Mouse (Mus musculus): ENCODE data around the gene 1110002E22Rik. TPM values are rescaled to one million over a fixed set of nuclear protein-coding genes. Genes with fewer than 3 reads are reported as not detected.

The 1110002E22Rik gene
- polyA plus RNA-seq, 1 experiment from 2014 or later: 2.3 TPM

DNA sequence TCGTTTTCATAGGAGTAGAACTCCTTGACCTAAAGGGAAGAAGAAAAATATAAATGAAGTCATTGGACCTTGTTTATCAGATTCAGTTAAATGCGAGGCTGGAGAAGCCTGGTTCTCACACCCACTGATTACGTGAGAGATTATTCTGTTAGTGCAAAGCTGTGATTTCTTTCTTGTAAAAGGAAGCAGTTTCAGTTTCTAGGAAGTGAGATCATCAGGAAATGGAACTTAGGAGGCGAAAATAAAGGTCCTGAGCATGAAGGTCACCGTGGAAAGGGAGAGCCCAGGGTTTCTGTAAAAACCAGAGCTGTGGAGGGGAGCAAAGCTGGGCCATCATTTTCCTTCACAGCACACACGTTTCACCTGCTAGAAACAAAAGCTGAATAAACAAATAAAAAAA lies 53.5 kb downstream of the 1110002E22Rik start:
- no peaks in the 10 kb centered on the region for H3K27me3 ChIP-seq
- no peak overlapping the region for H3K9ac ChIP-seq
- no peak overlapping the region for H3K4me2 ChIP-seq (replicated peaks)
- no peak overlapping the region for H3K4me3 ChIP-seq
- peaks cover 4% of the 10 kb centered on the region; the same call in 1 of the 2 replicates for H3K4me1 ChIP-seq
- no peaks in the 10 kb centered on the region for H3K36me3 ChIP-seq
- ATAC-seq (ENCODE audit: low FRiP score, low read depth): no peak
- no peaks in the 10 kb centered on the region for H3K9me3 ChIP-seq
- WGBS: 71% methylated on average over 6 of the region's 6 CpGs
- no peak overlapping the region for H3K27ac ChIP-seq

DNA sequence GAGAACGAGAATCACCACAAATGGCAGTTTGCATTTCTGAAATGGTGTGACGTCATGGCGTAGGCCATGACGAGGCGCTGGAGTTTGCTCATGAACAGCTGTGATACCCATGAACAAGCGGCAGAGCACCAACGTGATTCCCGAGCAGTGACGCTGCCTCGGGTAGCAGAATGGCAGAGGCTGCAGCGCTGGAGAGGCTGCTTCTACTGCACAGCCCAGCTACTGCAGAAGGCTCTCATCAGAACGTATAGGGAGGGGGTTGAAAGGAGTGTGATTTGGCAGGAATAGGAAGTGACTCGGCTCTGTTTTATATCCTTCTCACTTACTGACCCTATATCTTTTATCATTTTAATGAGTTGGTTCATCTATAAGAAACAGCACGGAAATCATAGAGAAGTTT lies 54.0 kb downstream of the 1110002E22Rik start:
- Histone ChIP-seq H3K4me3 (no peak overlapping the region), H3K9ac (no peak overlapping the region), H3K4me2 (replicated peaks) (no peak overlapping the region), H3K27ac (no peak overlapping the region), H3K9me3 (no peaks in the 10 kb centered on the region), H3K4me1 (peaks cover 4% of the 10 kb centered on the region; the same call in 1 of the 2 replicates), H3K36me3 (no peaks in the 10 kb centered on the region), H3K27me3 (no peaks in the 10 kb centered on the region)
- WGBS: 71% methylated on average over 14 of the region's 14 CpGs
- no peak for ATAC-seq (ENCODE audit: low FRiP score, low read depth)

DNA sequence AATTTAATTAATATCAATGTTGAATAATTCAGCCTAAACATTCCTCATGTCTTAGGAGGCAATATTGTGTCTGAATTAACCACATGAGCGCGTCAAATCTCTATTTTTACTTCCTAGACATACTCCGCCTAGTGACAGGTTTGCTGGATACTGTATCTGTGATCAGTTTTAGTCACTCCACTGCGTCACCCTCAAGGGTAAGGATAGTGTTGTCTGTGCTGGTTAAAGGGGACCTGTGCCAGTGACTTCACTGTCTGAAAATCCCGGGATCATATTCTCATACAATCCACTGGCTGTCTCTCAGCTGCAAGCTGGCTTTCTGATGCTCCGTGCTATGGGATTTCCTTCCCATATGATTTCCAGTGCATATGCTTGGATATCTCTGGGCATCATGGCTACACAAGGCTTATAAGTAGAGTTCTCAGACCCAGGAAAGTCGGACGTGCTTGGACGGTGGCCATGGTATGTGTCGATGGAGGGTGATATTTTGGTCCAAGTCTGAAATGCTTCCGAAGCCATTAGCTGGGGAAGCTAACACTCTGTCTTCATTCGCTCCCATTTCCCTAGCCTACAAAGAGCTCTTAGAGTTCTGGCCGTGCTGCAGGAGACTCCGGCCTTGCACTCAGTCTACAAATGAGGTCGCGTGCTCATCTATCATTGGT lies 54.7 kb downstream of the 1110002E22Rik start:
- no peak overlapping the region for H3K9ac ChIP-seq
- H3K27ac ChIP-seq: no peak overlapping the region
- no peak overlapping the region for H3K4me3 ChIP-seq
- peak; percentile 44; the same call in 1 of the 2 replicates for ATAC-seq (ENCODE audit: low FRiP score, low read depth)
- H3K27me3 ChIP-seq: no peaks in the 10 kb centered on the region
- no peak overlapping the region for H3K4me2 ChIP-seq (replicated peaks)
- H3K9me3 ChIP-seq: no peaks in the 10 kb centered on the region
- 91% methylated on average over 16 of the region's 16 CpGs for WGBS
- no peaks in the 10 kb centered on the region for H3K36me3 ChIP-seq
- H3K4me1 ChIP-seq: no peaks in the 10 kb centered on the region

DNA sequence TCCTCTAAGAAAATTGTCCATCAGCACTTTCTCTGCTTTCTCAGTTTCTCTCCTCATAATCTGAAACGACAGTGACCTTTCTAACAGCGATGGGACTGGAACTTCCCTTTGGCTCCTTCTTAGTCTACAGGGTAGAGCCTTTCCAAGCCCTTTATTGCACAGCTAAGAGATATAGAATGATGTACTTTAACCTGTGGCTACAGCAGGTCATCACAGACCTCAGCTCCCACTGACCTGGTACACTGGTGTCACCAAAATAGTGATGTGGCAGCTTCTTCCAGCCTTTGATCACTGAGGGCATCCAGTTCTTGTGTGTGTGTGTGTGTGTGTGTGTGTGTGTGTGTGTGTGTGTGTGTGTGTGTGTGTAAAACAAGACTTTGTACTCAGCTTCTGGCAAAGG lies 56.6 kb downstream of the 1110002E22Rik start:
- Histone ChIP-seq H3K27ac (no peak overlapping the region), H3K9ac (no peak overlapping the region), H3K36me3 (no peaks in the 10 kb centered on the region), H3K4me1 (no peaks in the 10 kb centered on the region), H3K9me3 (no peaks in the 10 kb centered on the region), H3K4me2 (replicated peaks) (no peak overlapping the region), H3K4me3 (no peak overlapping the region), H3K27me3 (no peaks in the 10 kb centered on the region)
- 92% methylated on average over 2 of the region's 2 CpGs for WGBS
- ATAC-seq (ENCODE audit: low FRiP score, low read depth): no peak

DNA sequence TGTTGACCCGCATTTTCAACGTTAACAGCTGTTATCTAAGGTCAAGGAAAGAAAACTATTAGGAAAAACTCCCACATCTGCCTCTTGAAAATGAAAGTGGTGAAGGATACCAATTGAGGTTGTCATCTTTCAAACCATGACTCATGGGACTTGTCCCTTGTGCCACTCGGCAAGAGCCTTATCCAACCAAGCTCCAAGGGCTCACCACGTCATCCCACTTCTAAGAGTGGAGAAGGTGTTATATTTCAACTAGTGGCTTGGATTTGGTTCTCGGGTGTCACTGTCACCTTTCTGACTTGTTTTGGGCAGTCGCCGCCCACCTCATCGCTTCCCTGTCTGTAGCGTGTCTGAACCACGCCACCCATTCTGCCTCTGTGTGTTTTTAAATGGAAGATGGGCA lies 59.0 kb downstream of the 1110002E22Rik start:
- no peaks in the 10 kb centered on the region for H3K4me1 ChIP-seq
- no peak for ATAC-seq (ENCODE audit: low FRiP score, low read depth)
- no peak overlapping the region for H3K4me2 ChIP-seq (replicated peaks)
- H3K27me3 ChIP-seq: no peaks in the 10 kb centered on the region
- H3K9me3 ChIP-seq: no peaks in the 10 kb centered on the region
- no peaks in the 10 kb centered on the region for H3K36me3 ChIP-seq
- 76% methylated on average over 10 of the region's 10 CpGs for WGBS
- H3K4me3 ChIP-seq: no peak overlapping the region
- no peak overlapping the region for H3K27ac ChIP-seq
- H3K9ac ChIP-seq: no peak overlapping the region

DNA sequence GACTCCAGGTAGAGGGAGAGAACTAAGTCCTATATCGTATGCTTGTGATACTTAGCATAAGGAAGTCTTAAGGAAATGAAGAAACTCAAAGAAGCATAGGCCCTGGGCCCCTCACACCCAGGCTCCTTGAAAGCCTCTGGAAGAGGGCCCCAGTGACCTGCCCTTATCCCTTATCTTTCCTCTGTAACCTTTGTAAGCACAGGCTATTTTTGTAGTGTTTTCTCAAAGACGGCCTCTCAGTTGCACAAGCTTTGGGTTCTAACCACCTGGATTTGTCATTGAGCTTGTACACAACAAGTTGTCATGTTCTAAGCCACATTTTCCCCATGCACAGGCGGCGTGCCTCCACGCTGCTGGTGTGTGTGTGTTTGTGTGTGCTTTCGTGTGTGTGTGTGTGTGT lies 64.3 kb downstream of the 1110002E22Rik start:
- no peak overlapping the region for H3K4me3 ChIP-seq
- H3K27ac ChIP-seq: no peak overlapping the region
- H3K9me3 ChIP-seq: no peaks in the 10 kb centered on the region
- H3K4me1 ChIP-seq: no peaks in the 10 kb centered on the region
- WGBS: 93% methylated on average over 6 of the region's 6 CpGs
- no peak overlapping the region for H3K4me2 ChIP-seq (replicated peaks)
- H3K36me3 ChIP-seq: no peaks in the 10 kb centered on the region
- ATAC-seq (ENCODE audit: low FRiP score, low read depth): no peak
- no peak overlapping the region for H3K9ac ChIP-seq
- H3K27me3 ChIP-seq: no peaks in the 10 kb centered on the region

DNA sequence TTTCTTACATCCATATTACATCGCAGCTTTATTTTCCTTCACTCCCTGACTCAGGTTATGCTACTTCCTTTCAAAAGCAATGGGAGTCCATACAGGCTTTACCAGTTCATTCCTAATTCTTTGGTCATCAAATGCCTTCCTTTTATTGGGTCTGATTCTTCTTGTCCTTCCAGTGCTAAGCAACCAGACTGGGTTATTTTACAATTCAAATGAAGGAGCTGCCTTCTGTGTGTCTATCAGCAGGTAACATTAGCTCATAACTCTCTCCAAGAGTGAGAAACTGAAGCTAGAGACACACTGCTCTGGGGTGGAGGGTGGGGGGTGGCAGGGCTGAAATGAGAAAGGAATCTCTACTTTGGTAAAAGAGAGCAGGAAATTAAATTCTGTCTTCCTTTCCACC lies 65.8 kb downstream of the 1110002E22Rik start:
- Histone ChIP-seq H3K27ac (no peak overlapping the region), H3K4me1 (no peaks in the 10 kb centered on the region), H3K4me3 (no peak overlapping the region), H3K4me2 (replicated peaks) (no peak overlapping the region), H3K36me3 (no peaks in the 10 kb centered on the region), H3K27me3 (no peaks in the 10 kb centered on the region), H3K9ac (no peak overlapping the region), H3K9me3 (no peaks in the 10 kb centered on the region)
- WGBS: 74% methylated on average over 1 of the region's 1 CpGs
- no peak for ATAC-seq (ENCODE audit: low FRiP score, low read depth)

Other genes starting within 250 kb of the 1110002E22Rik start
- 1,866 and 1,908 TPM in 2 replicates for gene H2afz, start 200.6 kb upstream of the 1110002E22Rik start, polyA plus RNA-seq (2015; fragmentation: Nextera tagmentation; extraction: Ambion mirVana)
- 11.3 and 11.5 TPM in 2 replicates for gene Dnajb14, start 197.4 kb upstream of the 1110002E22Rik start, polyA plus RNA-seq (2015; fragmentation: Nextera tagmentation; extraction: Ambion mirVana)
- 108 and 114 TPM in 2 replicates for gene Lamtor3, start 146.5 kb upstream of the 1110002E22Rik start, polyA plus RNA-seq (2015; fragmentation: Nextera tagmentation; extraction: Ambion mirVana)
- 3.4 TPM in 2 replicates for gene Dapp1, start 83.5 kb upstream of the 1110002E22Rik start, polyA plus RNA-seq (2015; fragmentation: Nextera tagmentation; extraction: Ambion mirVana)
- gene Gm5105, start 2.3 kb downstream of the 1110002E22Rik start, polyA plus RNA-seq (2015; fragmentation: Nextera tagmentation; extraction: Ambion mirVana): 0.09 TPM in 1 of 2 replicates, not detected in the other
- 11.1 and 11.2 TPM in 2 replicates for gene Trmt10a, start 78.4 kb downstream of the 1110002E22Rik start, polyA plus RNA-seq (2015; fragmentation: Nextera tagmentation; extraction: Ambion mirVana)
- gene Mttp, start 79.9 kb downstream of the 1110002E22Rik start, polyA plus RNA-seq (2015; fragmentation: Nextera tagmentation; extraction: Ambion mirVana): 9.0 and 9.2 TPM in 2 replicates
- gene 4930579F01Rik, start 128.8 kb downstream of the 1110002E22Rik start, polyA plus RNA-seq (2015; fragmentation: Nextera tagmentation; extraction: Ambion mirVana): 0.13 TPM in 1 of 2 replicates, not detected in the other
- 0.32 and 1.1 TPM in 2 replicates for gene Adh7, start 152.7 kb downstream of the 1110002E22Rik start, polyA plus RNA-seq (2015; fragmentation: Nextera tagmentation; extraction: Ambion mirVana)
- 6.1 and 6.7 TPM in 2 replicates for gene Adh1, start 195.9 kb downstream of the 1110002E22Rik start, polyA plus RNA-seq (2015; fragmentation: Nextera tagmentation; extraction: Ambion mirVana)
- not detected in 2 replicates for gene Adh6a, start 248.2 kb downstream of the 1110002E22Rik start, polyA plus RNA-seq (2015; fragmentation: Nextera tagmentation; extraction: Ambion mirVana)